Mouse (Mus musculus) naive thymus-derived CD4-positive, alpha-beta T cell, adult 2 months (primary cell): Measurements from ENCODE around the gene Stx2.

Source experiments
- DNase-seq: peaks from one replicate; pipeline ENCODE4 v3.0.0-alpha.2; 2011; ENCODE audit warnings: low read depth

The Stx2 gene

DNA sequence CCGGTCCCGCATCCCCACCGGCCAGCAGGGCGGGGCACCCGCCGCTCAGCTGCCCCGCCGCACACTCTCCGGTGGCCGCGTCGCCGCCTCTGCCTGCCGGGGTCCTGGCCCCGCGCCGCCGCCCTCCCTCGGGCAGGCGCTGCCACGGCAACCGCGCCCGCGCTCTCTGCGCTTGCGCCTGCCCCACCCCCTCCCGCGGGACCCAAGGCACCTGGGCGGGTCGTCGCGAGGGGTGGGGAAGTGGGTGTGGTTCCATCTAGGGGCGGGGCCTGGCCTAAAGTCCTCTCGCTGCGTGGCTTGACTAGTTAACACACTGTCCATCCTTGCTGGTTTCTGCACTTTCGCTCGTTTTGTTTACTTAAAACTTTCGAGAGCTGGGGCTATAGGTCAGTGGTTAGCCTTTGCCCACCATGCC lies at the start of gene Stx2:
Gene Stx2 (minus strand): TSS at position 163 of the 415 bp plus-strand sequence.
- peak; percentile 92 for DNase-seq

- no peak for DNase-seq
These were observed 46.4 kb upstream of the Stx2 start for GRCm38 (mm10) chr5:129054675-129055284.

DNA sequence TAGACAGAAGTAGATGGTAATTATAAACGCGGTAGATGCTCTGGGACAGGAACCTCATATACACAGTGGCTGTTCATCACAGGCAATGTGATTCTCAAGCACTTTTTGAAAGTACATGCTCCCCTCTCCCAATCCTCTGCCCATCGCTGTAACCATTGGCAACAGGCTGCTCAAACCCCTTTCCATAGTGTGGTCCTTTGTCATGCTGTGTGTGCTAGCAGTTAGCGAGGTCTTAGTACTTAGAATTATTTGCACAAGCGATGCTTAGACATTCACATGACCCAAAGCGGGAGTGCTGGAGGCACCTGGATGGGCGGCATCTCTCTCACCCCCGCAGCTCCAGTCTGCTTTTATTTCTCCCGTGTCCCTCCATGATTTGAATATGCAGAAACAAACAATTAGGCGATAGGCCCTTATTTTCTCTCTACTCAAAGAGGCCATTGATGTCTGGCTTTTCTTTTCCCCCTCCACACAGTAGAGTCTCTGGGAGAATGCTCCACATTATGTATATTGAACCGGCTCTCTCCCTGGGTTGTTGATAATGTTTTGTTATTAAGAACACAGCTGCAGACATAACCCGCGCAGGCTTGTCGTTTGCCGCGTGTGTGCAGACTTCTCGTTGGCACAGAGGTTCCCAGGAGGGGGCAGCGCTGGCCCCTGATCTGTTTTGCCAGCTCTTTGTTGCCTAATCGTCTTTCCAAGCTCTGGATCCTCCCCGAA lies 44.4 kb upstream of the Stx2 start:
- DNase-seq, result no peak

DNA sequence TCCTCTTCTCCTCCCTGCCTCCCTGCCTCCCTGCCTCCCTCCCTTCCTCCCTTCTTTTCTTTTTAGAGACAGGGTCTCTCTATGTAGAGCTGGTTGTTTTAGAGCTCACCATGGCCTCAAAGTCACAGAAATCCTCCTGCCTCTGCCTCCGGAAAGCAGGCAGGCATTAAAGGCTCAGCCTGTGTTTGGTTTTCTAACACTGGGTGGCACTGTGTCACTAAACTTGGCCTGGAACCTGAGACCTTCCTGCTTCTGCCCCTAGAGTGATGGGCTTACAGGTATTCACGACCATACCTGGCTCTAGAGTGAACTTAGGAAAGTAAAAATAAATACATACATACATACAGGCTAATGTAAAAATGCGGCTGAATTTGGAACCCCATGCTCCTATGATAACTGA lies 43.5 kb upstream of the Stx2 start:
- no peak for DNase-seq

DNA sequence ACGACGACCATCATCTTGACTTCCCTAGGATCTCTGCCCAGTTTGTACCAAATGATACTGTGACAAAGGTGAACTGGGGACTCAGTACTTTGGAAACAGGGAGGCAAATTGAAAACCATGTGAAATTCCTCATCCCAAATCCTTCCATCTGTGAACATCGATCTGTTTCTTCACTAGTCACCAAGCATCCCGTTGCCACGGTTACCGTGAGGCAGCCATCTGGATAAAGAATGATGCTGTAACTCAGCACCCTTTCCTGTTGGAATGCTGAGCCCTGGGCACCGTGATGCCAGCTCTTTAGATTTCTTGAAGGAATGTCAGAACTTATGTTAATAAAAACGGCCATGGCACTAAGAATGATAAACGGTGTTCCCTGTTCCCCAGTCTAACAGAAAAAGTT lies 41.0 kb upstream of the Stx2 start:
- no peak for DNase-seq

GRCm38 (mm10) chr5:129045641-129046580 lies 37.5 kb upstream of the Stx2 start:
- no peak for DNase-seq

DNA sequence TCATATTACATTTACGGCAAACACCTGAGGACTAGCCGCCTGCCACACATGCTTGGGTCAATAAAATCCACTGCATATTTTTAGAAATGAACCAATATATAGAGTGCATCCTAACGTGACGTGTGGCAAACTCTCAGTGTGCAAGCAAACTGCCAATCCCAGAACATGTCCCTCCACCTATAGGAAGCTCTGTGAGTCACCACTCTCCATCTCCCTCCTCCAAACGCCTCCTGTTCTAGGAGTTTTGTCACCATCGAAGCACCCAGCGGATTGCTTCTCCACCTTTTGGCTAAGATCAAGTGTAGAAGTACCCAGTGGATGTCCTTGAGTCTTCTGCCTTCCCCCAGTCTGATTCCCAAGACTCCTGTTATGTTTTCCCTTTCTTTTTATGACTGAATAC lies 29.4 kb upstream of the Stx2 start:
- no peak for DNase-seq

GRCm38 (mm10) chr5:129036678-129037077 lies 28.3 kb upstream of the Stx2 start:
- DNase-seq, result no peak

DNA sequence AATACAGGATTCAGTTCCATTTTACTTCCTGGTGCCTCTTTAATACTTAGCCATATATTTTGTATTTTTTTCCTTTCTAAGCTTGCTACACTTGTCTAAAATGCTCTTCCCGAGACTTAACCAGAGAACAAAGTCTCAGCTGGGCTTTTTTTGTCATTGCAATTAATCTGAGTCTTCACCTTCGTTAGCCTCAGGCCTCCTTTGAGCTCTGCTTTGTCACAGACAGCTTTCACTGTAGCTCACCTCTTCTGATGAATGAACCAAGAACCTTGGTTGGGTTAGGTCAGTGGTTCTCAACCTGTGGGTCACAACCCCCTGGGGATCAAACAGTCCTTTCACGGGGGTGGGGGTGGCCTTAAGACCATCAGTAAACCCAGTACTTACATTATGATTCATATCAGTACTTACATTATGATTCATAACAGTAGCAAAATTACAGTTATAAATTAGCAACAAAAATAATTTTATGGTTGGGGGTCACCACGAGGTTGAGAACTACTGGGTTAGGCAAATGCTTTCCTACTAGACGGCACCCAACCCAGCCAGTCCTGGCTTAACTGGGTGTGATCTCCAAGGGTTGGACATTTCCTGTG lies 20.9 kb upstream of the Stx2 start:
- DNase-seq, result no peak

DNA sequence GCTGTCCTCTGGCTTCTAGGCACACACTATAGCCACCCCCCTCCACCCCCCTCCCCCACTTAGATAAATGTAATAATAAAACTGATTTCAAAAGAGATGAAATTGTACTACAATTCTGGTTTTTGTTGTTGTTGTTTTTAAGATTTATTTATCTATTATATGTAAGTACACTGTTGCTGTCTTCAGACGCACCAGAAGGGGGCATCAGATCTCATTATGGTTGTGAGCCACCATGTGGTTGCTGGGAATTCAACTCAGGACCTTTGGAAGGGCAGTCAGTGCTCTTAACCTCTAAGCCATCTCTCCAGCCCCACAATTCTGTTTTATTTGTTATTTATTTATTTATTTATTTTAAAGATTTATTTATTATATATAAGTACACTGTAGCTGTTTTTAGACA lies 18.3 kb upstream of the Stx2 start:
- DNase-seq, result no peak

DNA sequence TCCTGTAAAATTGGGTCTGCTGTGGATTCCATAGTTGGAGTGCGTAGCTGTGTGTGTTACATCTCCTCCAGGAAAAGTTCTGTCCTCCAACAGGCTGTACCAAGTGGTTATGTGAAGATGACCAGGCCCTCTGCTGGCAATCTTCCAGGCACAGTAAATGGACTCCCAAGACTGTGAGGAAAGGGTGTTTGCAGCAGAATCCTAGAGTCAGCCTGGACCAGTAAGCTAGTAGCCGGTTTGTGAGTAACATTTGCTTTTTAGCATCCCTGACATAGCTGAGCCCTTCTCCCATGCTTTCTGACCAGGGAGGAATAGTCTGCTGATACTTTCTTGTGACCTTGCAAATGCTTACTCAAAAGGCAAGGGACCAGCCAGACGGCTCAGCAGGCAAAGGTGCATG lies 17.8 kb upstream of the Stx2 start:
- no peak for DNase-seq

GRCm38 (mm10) chr5:129025725-129026124 lies 17.4 kb upstream of the Stx2 start:
- no peak for DNase-seq

DNA sequence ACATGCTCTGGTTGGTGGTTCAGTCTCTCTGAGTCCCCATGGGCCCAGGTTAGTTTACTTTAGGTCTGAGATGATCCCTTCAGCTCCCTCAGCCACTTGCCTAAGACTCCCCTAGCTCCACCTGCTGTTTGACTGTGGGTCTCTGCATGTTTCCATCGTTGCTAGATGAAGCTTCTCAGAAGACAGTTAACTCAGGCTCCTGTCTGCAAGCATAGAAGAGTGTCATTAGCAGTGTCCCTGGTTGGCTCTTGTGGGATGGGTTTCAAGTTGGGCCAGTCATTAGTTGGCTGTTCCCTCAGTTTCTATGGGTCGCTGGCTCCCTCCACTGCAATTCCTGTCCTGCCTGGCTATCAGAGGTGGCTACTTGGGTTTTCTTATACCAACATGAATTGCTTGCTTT lies 16.7 kb upstream of the Stx2 start:
- no peak for DNase-seq

- no peak for DNase-seq
These were observed 12.4 kb upstream of the Stx2 start for GRCm38 (mm10) chr5:129020731-129021130.

- DNase-seq, result no peak
These were observed 11.9 kb upstream of the Stx2 start for GRCm38 (mm10) chr5:129020300-129020668.

GRCm38 (mm10) chr5:129019497-129020299 lies 11.3 kb upstream of the Stx2 start, which contains the start of gene Ran:
Gene Ran (plus strand): TSS chr5:129020069.
- DNase-seq, result peak; percentile 97

DNA sequence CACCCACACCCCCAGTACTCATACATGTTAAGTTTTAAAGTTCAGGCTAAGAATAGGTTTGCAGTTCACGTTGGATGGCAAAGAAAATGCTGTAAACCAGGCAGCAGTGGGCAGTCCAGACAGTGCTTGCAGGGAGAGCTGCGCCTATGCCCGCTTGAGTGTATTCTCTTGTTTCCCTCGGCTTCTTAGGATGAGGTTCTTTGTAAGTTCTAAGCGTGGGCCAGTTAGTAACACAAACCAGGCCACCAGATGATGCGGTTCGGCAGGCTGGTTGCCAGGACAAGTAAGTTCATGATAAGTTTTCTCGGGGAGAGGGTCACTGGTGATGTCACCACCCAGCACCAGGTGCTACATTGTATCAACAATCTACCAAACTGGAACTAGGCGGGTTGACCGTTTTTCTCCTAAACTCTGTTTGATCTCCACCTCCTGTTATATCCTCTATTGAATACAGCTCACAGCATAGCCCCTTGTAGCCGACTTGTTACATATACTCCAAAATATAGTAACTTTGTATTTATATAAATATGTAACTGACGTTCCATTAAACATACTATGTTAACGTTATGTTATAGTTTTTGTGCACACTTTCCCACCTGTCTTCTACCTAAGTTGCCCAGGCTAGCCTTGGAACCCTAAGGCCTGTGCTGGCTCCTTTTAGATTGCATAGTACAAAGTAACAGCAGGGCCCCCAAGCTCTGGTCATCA lies 10.6 kb upstream of the Stx2 start:
- DNase-seq, result no peak

- no peak for DNase-seq
These were observed 8.0 kb upstream of the Stx2 start for GRCm38 (mm10) chr5:129016370-129016769.

- DNase-seq, result no peak
These were observed 7.2 kb upstream of the Stx2 start for GRCm38 (mm10) chr5:129015540-129015939.

GRCm38 (mm10) chr5:129015020-129015419 lies 6.6 kb upstream of the Stx2 start:
- DNase-seq, result no peak

GRCm38 (mm10) chr5:129010937-129011336 lies 2.6 kb upstream of the Stx2 start:
- no peak for DNase-seq
